Mouse (Mus musculus) limb, embryonic 12.5 days (tissue): ENCODE measurements around the gene Tnrc6b. TPM values are rescaled to one million over a fixed set of nuclear protein-coding genes. Genes with fewer than 3 reads are reported as not detected.
A peak's percentile ranks its signal among the peaks of the same experiment; 100 is the strongest.
"Not testable (repeated sequence)": the region's sequence is repeated elsewhere in the genome, so short reads cannot be mapped to it uniquely, and the experiment has no call there.

ENCODE experiments used
- ATAC-seq: fragments of 200-750 bp; cut with Nextera tagmentation; 2 replicates; pipeline ENCODE4 v1.8.0; 2017; ENCODE audit warnings: low read depth, moderate TSS enrichment; ENCODE audit not compliant: insufficient number of reproducible peaks, insufficient read depth, low FRiP score, low TSS enrichment
- H3K27ac ChIP-seq: fragments of 300-500 bp; sonication (generic); 2 replicates; pipeline ENCODE4 v1.5.1; 2016; ENCODE audit warnings: mild to moderate bottlenecking, moderate library complexity
- H3K27me3 ChIP-seq: fragments of 300-500 bp; sonication (generic); 2 replicates; pipeline ENCODE4 v1.6.1; 2016; ENCODE audit warnings: mild to moderate bottlenecking, moderate library complexity
- H3K36me3 ChIP-seq: fragments of 300-500 bp; sonication (generic); 2 replicates; pipeline ENCODE4 v1.6.1; 2016; ENCODE audit warnings: mild to moderate bottlenecking, moderate library complexity
- H3K4me1 ChIP-seq: fragments of 300-500 bp; sonication (generic); replicated peaks from 2 replicates; pipeline ENCODE4 v1.6.1; 2016
- H3K4me2 ChIP-seq: fragments of 300-500 bp; sonication (generic); 2 replicates; pipeline ENCODE4 v1.6.1; 2016; ENCODE audit warnings: mild to moderate bottlenecking, moderate library complexity
- H3K4me3 ChIP-seq: fragments of 300-500 bp; sonication (generic); replicated peaks from 2 replicates; pipeline ENCODE4 v1.5.1; 2016; ENCODE audit warnings: mild to moderate bottlenecking
- H3K9ac ChIP-seq: fragments of 300-500 bp; sonication (generic); replicated peaks from 2 replicates; pipeline ENCODE4 v1.6.1; 2016; ENCODE audit warnings: mild to moderate bottlenecking, moderate library complexity
- H3K9me3 ChIP-seq: fragments of 300-500 bp; sonication (generic); 2 replicates; pipeline ENCODE4 v1.6.1; 2016; ENCODE audit warnings: mild to moderate bottlenecking, moderate library complexity
- WGBS: fragments of 180-500 bp; shearing (Covaris S2); methylation state at CpG from one replicate; pipeline ENCODE4 v1.1.7; 2016; 5-methylcytosine and 5-hydroxymethylcytosine counted together
- polyA plus RNA-seq: library from polyadenylated mRNA; unstranded; fragments of >200 nt; fragmentation: Nextera tagmentation; extraction: Ambion mirVana; gene quantifications from 2 replicates; pipeline ENCODE4 v1.2.1, GENCODE M21; 2016

The Tnrc6b gene
- polyA plus RNA-seq, 1 experiment from 2014 or later: 41.0 TPM

GRCm38 (mm10) chr15:80928811-80929355 lies 217.8 kb downstream of the Tnrc6b start:
- peaks cover 12% of the 10 kb centered on the region; the same call in 1 of the 2 replicates for H3K4me1 ChIP-seq
- no peak for ATAC-seq
- WGBS: 80% methylated on average over 20 of the region's 20 CpGs
- H3K4me3 ChIP-seq: no peak overlapping the region
- no peaks in the 10 kb centered on the region for H3K27me3 ChIP-seq
- no peak overlapping the region for H3K4me2 ChIP-seq
- peaks cover 73% of the 10 kb centered on the region for H3K36me3 ChIP-seq
- H3K9me3 ChIP-seq: no peaks in the 10 kb centered on the region
- no peak overlapping the region for H3K9ac ChIP-seq
- no peak overlapping the region for H3K27ac ChIP-seq

GRCm38 (mm10) chr15:80930048-80930571 lies 219.0 kb downstream of the Tnrc6b start:
- H3K36me3 ChIP-seq: peaks cover 65% of the 10 kb centered on the region
- peaks cover 12% of the 10 kb centered on the region; the same call in 1 of the 2 replicates for H3K4me1 ChIP-seq
- H3K4me2 ChIP-seq: peak overlapping the region; percentile 35
- peak; percentile 70; the same call in 1 of the 2 replicates for ATAC-seq
- WGBS: 5% methylated on average over 16 of the region's 16 CpGs
- peak overlapping the region; percentile 86 for H3K27ac ChIP-seq
- no peak overlapping the region for H3K4me3 ChIP-seq
- no peak overlapping the region for H3K9ac ChIP-seq
- no peaks in the 10 kb centered on the region for H3K27me3 ChIP-seq
- no peaks in the 10 kb centered on the region for H3K9me3 ChIP-seq

- not testable (repeated sequence) for H3K27me3 ChIP-seq, H3K4me3 ChIP-seq, H3K9ac ChIP-seq, ATAC-seq, H3K9me3 ChIP-seq
- Histone ChIP-seq H3K36me3 (peaks cover 61% of the 10 kb centered on the region), H3K27ac (peak overlapping the region; percentile 86; the same call in 1 of the 2 replicates), H3K4me1 (peaks cover 12% of the 10 kb centered on the region; the same call in 1 of the 2 replicates), H3K4me2 (peak overlapping the region; percentile 35; the same call in 1 of the 2 replicates)
- 78% methylated on average over 23 of the region's 23 CpGs for WGBS
Measured at GRCm38 (mm10) chr15:80930676-80931320, 219.7 kb downstream of the Tnrc6b start.

GRCm38 (mm10) chr15:80931345-80931960 lies 220.3 kb downstream of the Tnrc6b start:
- Histone ChIP-seq H3K9me3 (no peaks in the 10 kb centered on the region), H3K4me2 (no peak overlapping the region), H3K9ac (no peak overlapping the region), H3K27ac (0 out of 2 replicates have a peak overlapping the region, but pooled peaks have one; percentile 29), H3K4me3 (no peak overlapping the region), H3K4me1 (peaks cover 12% of the 10 kb centered on the region; the same call in 1 of the 2 replicates), H3K27me3 (no peaks in the 10 kb centered on the region), H3K36me3 (peaks cover 59% of the 10 kb centered on the region)
- WGBS: 83% methylated on average over 9 of the region's 9 CpGs
- ATAC-seq: no peak

- Histone ChIP-seq H3K27me3 (no peaks in the 10 kb centered on the region), H3K27ac (no peak overlapping the region), H3K9me3 (no peaks in the 10 kb centered on the region), H3K9ac (no peak overlapping the region), H3K4me1 (peaks cover 7% of the 10 kb centered on the region; the same call in 1 of the 2 replicates), H3K36me3 (peaks cover 42% of the 10 kb centered on the region), H3K4me3 (no peak overlapping the region), H3K4me2 (no peak overlapping the region)
- no peak for ATAC-seq
- WGBS: 93% methylated on average over 5 of the region's 5 CpGs
Measured at GRCm38 (mm10) chr15:80934841-80935240, 223.7 kb downstream of the Tnrc6b start.

- peaks cover 39% of the 10 kb centered on the region for H3K36me3 ChIP-seq
Measured at GRCm38 (mm10) chr15:80936686-80937085, 225.6 kb downstream of the Tnrc6b start.

GRCm38 (mm10) chr15:80938615-80939014 lies 227.5 kb downstream of the Tnrc6b start:
- H3K27me3 ChIP-seq: no peaks in the 10 kb centered on the region
- no peaks in the 10 kb centered on the region for H3K9me3 ChIP-seq
- no peak for ATAC-seq
- H3K4me3 ChIP-seq: no peak overlapping the region
- 84% methylated on average over 4 of the region's 4 CpGs for WGBS
- no peak overlapping the region for H3K9ac ChIP-seq
- H3K4me2 ChIP-seq: no peak overlapping the region
- no peak overlapping the region for H3K27ac ChIP-seq
- no peaks in the 10 kb centered on the region for H3K4me1 ChIP-seq
- H3K36me3 ChIP-seq: peaks cover 32% of the 10 kb centered on the region

More at GRCm38 (mm10) chr15:80936686-80937085, 225.6 kb downstream of the Tnrc6b start:
- Histone ChIP-seq H3K4me1 (no peaks in the 10 kb centered on the region), H3K27me3 (no peaks in the 10 kb centered on the region), H3K4me2 (no peak overlapping the region), H3K27ac (0 out of 2 replicates have a peak overlapping the region, but pooled peaks have one; percentile 25), H3K9me3 (no peaks in the 10 kb centered on the region), H3K4me3 (no peak overlapping the region), H3K9ac (no peak overlapping the region)
- WGBS: 89% methylated on average over 3 of the region's 3 CpGs
- ATAC-seq: no peak

GRCm38 (mm10) chr15:80939401-80939800 lies 228.3 kb downstream of the Tnrc6b start:
- Histone ChIP-seq H3K4me3 (no peak overlapping the region), H3K4me2 (no peak overlapping the region), H3K4me1 (no peaks in the 10 kb centered on the region), H3K9ac (no peak overlapping the region), H3K27ac (no peak overlapping the region), H3K9me3 (no peaks in the 10 kb centered on the region), H3K27me3 (no peaks in the 10 kb centered on the region), H3K36me3 (peaks cover 25% of the 10 kb centered on the region; the same call in 1 of the 2 replicates)
- ATAC-seq: no peak
- WGBS: 91% methylated on average over 5 of the region's 5 CpGs

- no peak for ATAC-seq
- H3K9ac ChIP-seq: no peak overlapping the region
- no peaks in the 10 kb centered on the region for H3K27me3 ChIP-seq
- WGBS: 92% methylated on average over 6 of the region's 6 CpGs
- no peaks in the 10 kb centered on the region for H3K9me3 ChIP-seq
- H3K27ac ChIP-seq: no peak overlapping the region
- no peak overlapping the region for H3K4me2 ChIP-seq
- H3K36me3 ChIP-seq: peaks cover 21% of the 10 kb centered on the region; the same call in 1 of the 2 replicates
- H3K4me3 ChIP-seq: no peak overlapping the region
- no peaks in the 10 kb centered on the region for H3K4me1 ChIP-seq
Measured at GRCm38 (mm10) chr15:80941468-80942040, 230.4 kb downstream of the Tnrc6b start.

GRCm38 (mm10) chr15:80945851-80946250 lies 234.7 kb downstream of the Tnrc6b start:
- no peak for ATAC-seq
- 57% methylated on average over 3 of the region's 3 CpGs for WGBS
- Histone ChIP-seq H3K4me2 (no peak overlapping the region), H3K9ac (no peak overlapping the region), H3K4me3 (no peak overlapping the region), H3K9me3 (no peaks in the 10 kb centered on the region), H3K36me3 (peaks cover 11% of the 10 kb centered on the region; the same call in 1 of the 2 replicates), H3K27ac (no peak overlapping the region), H3K27me3 (no peaks in the 10 kb centered on the region), H3K4me1 (peaks cover 14% of the 10 kb centered on the region)
